Mouse (Mus musculus): ENCODE data around the gene Med14. TPM values are rescaled to one million over a fixed set of nuclear protein-coding genes. Genes with fewer than 3 reads are reported as not detected.

Gene Med14
- polyA plus RNA-seq, 1 experiment from 2014 or later: 10.8 TPM

Other genes with a start within 250 kb of the Med14 start
- 125 and 139 TPM in 2 replicates for gene Atp6ap2, start 174.3 kb downstream of the Med14 start, polyA plus RNA-seq (2015; fragmentation: Nextera tagmentation; extraction: Ambion mirVana)
- 32.6 and 33.9 TPM in 2 replicates for gene 1810030O07Rik, start 88.4 kb downstream of the Med14 start, polyA plus RNA-seq (2015; fragmentation: Nextera tagmentation; extraction: Ambion mirVana)